Mouse (Mus musculus) stomach, embryonic 14.5 days (tissue): ENCODE measurements at regions not wholly inside any gene's neighbourhood (a gene's known extent, or its start where the extent isn't known, plus 50 kb on each side); places are given as distances from the start of the nearest gene placed in this dataset.
"Not testable (repeated sequence)": the region's sequence is repeated elsewhere in the genome, so short reads cannot be mapped to it uniquely, and the experiment has no call there.

Source experiments
- ATAC-seq: fragments of 200-750 bp; cut with Nextera tagmentation; 2 replicates; pipeline ENCODE4 v1.8.0; 2017; ENCODE audit warnings: low read depth, moderate TSS enrichment; ENCODE audit not compliant: insufficient number of reproducible peaks, insufficient read depth, low FRiP score
- H3K27ac ChIP-seq: fragments of 300-500 bp; sonication (generic); 2 replicates; pipeline ENCODE4 v1.5.1; 2014; ENCODE audit warnings: mild to moderate bottlenecking, low read length, moderate library complexity, mixed read lengths
- H3K27me3 ChIP-seq: fragments of 300-500 bp; sonication (generic); 2 replicates; pipeline ENCODE4 v1.6.1; 2014; ENCODE audit warnings: low read length, control low read depth, mixed read lengths; ENCODE audit not compliant: control insufficient read depth, insufficient read depth
- H3K36me3 ChIP-seq: fragments of 300-500 bp; sonication (generic); 2 replicates; pipeline ENCODE4 v1.6.1; 2014; ENCODE audit warnings: mild to moderate bottlenecking, control low read depth, low read length, moderate library complexity, mixed read lengths; ENCODE audit not compliant: control insufficient read depth, insufficient read depth
- H3K4me1 ChIP-seq: fragments of 300-500 bp; sonication (generic); 2 replicates; pipeline ENCODE4 v1.6.1; 2014; ENCODE audit warnings: low read length, control low read depth, mixed read lengths; ENCODE audit not compliant: control insufficient read depth, insufficient read depth
- H3K4me2 ChIP-seq: fragments of 300-500 bp; sonication (generic); replicated peaks from 2 replicates; pipeline ENCODE4 v1.6.1; 2014; ENCODE audit warnings: low read depth, low read length, control low read depth
- H3K4me3 ChIP-seq: fragments of 300-500 bp; sonication (generic); 2 replicates; pipeline ENCODE4 v1.5.1; 2014; ENCODE audit warnings: low read depth, low read length, control low read depth
- H3K9ac ChIP-seq: fragments of 300-500 bp; sonication (generic); replicated peaks from 2 replicates; pipeline ENCODE4 v1.6.1; 2014; ENCODE audit warnings: low read depth, mild to moderate bottlenecking, control low read depth, low read length, moderate library complexity, mixed read lengths
- H3K9me3 ChIP-seq: fragments of 300-500 bp; sonication (generic); 2 replicates; pipeline ENCODE4 v1.6.1; 2016; ENCODE audit warnings: low read depth, low read length, control low read depth; ENCODE audit not compliant: control insufficient read depth
- WGBS: fragments of 180-500 bp; shearing (Covaris S2); extraction: QIAGEN DNeasy Blood & Tissue Kit; methylation state at CpG from one replicate; pipeline ENCODE4 v1.1.7; 2014; 5-methylcytosine and 5-hydroxymethylcytosine counted together

GRCm38 (mm10) chr16:63143851-63144250, 289.7 kb downstream of the Pros1 start:
- Histone ChIP-seq H3K4me2 (no peak overlapping the region), H3K27me3 (no peaks in the 10 kb centered on the region), H3K9me3 (no peaks in the 10 kb centered on the region), H3K27ac (no peak overlapping the region), H3K4me1 (no peaks in the 10 kb centered on the region), H3K36me3 (no peaks in the 10 kb centered on the region), H3K4me3 (no peak overlapping the region), H3K9ac (no peak overlapping the region)
- WGBS: 46% methylated on average over 3 of the region's 3 CpGs
- no peak for ATAC-seq

DNA sequence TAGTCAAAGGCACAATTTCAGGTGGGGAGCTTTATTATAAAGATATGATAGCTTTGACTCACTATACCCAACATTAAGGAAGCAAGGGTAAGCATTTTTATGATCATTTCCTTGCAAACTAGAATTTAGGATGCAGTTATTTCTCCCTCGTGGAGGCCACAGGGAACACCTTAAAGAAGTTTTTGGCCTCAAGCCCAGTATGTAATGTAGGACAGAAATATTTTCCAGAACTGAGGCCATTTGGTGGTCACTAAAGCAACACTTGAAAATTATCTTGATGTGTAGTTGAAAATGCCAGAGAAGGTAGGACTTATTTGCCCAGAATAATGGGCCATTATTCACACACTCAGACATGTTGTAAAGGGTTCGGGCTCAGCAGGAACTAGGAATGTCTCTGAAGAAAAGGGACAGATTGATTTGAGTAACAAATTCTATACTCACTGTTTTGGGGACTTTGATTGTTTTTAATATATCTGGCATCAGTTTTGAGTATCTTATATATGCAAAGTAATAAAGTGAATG, 301.3 kb downstream of the Pros1 start:
- H3K4me2 ChIP-seq: no peak overlapping the region
- no peak overlapping the region for H3K4me3 ChIP-seq
- no peaks in the 10 kb centered on the region for H3K27me3 ChIP-seq
- WGBS: 41% methylated on average over 2 of the region's 2 CpGs
- no peaks in the 10 kb centered on the region for H3K9me3 ChIP-seq
- ATAC-seq: no peak
- H3K4me1 ChIP-seq: no peaks in the 10 kb centered on the region
- H3K27ac ChIP-seq: no peak overlapping the region
- no peak overlapping the region for H3K9ac ChIP-seq
- no peaks in the 10 kb centered on the region for H3K36me3 ChIP-seq

GRCm38 (mm10) chr16:63170101-63170500, 316.0 kb downstream of the Pros1 start:
- Histone ChIP-seq H3K27me3 (no peaks in the 10 kb centered on the region), H3K36me3 (no peaks in the 10 kb centered on the region), H3K4me3 (no peak overlapping the region), H3K9ac (no peak overlapping the region), H3K9me3 (no peaks in the 10 kb centered on the region), H3K4me2 (no peak overlapping the region), H3K27ac (no peak overlapping the region), H3K4me1 (no peaks in the 10 kb centered on the region)
- ATAC-seq: no peak
- WGBS: 58% methylated on average over 6 of the region's 6 CpGs

DNA sequence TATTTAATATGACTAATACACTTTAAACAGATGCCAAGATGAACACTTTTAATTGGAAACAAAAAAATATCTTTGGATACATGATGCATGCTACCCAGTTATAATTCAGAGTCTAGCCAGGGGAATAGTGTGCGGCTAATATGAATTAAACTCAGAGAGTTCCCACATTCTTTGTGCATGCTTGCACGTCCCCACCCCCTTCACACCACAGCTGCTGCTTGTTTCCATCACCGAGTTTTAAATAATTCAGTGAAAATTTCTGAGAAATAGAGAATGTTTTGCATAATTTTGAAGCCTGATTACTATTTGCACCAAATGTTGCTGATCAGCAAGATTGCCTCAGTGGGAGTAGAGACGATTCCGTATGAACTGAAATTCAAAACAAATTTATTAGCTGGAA, 325.1 kb downstream of the Pros1 start:
- Histone ChIP-seq H3K4me1 (no peaks in the 10 kb centered on the region), H3K36me3 (no peaks in the 10 kb centered on the region), H3K27ac (no peak overlapping the region), H3K4me3 (no peak overlapping the region), H3K9me3 (no peaks in the 10 kb centered on the region), H3K4me2 (no peak overlapping the region), H3K9ac (no peak overlapping the region), H3K27me3 (no peaks in the 10 kb centered on the region)
- WGBS: 64% methylated on average over 5 of the region's 5 CpGs
- no peak for ATAC-seq

GRCm38 (mm10) chr16:63191181-63191580, 337.1 kb downstream of the Pros1 start:
- H3K27me3 ChIP-seq: no peaks in the 10 kb centered on the region
- H3K4me2 ChIP-seq: no peak overlapping the region
- H3K9me3 ChIP-seq: no peaks in the 10 kb centered on the region
- no peak overlapping the region for H3K27ac ChIP-seq
- H3K4me3 ChIP-seq: no peak overlapping the region
- no peak overlapping the region for H3K9ac ChIP-seq
- 83% methylated on average over 6 of the region's 6 CpGs for WGBS
- H3K4me1 ChIP-seq: no peaks in the 10 kb centered on the region
- no peak for ATAC-seq
- H3K36me3 ChIP-seq: no peaks in the 10 kb centered on the region

DNA sequence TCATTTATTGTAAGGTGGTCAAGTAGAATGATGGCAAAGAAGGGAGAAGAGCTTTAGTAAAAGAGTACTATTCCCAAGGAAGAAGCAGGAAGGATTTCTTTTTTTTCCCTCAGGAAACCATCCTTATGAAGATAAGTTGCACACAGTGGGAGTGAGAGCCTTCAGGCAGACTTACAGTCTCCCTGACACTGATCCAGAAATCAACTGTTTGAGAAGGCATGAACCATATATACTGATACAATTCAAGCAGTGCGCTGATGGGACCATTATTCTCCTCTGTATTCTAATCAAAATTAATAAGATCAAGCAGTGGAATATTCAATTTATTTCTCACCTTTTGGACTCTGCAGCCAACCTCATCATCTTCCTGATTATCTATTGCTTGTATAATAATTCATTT, 337.5 kb downstream of the Pros1 start:
- Histone ChIP-seq H3K4me2 (no peak overlapping the region), H3K27me3 (no peaks in the 10 kb centered on the region), H3K27ac (no peak overlapping the region), H3K9ac (no peak overlapping the region), H3K9me3 (no peaks in the 10 kb centered on the region), H3K4me3 (no peak overlapping the region), H3K4me1 (no peaks in the 10 kb centered on the region), H3K36me3 (no peaks in the 10 kb centered on the region)
- no peak for ATAC-seq
- 97% methylated on average over 1 of the region's 1 CpGs for WGBS

DNA sequence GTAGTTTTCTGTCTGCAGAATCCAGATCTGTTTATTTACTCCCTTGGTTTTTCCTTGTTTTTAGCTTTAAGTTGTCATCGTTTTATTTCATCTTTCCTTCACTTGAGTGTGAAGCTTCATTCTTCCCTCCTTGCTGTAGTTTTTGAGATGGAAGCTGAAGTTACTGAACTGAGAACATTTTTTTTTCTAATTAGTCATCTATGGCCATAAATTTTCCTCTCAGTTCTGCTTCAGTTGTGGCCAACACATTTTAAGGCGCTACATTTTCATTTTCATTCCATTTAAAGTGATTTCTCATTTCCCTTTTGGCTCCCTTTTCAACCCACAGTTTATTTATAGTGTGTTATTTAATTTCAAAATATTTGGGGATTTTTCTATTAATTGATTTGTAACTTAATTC, 340.5 kb downstream of the Pros1 start:
- Histone ChIP-seq H3K9ac (no peak overlapping the region), H3K4me3 (no peak overlapping the region), H3K9me3 (no peaks in the 10 kb centered on the region), H3K36me3 (no peaks in the 10 kb centered on the region), H3K27ac (no peak overlapping the region), H3K4me2 (no peak overlapping the region), H3K27me3 (no peaks in the 10 kb centered on the region), H3K4me1 (no peaks in the 10 kb centered on the region)
- no peak for ATAC-seq
- 82% methylated on average over 2 of the region's 2 CpGs for WGBS

GRCm38 (mm10) chr16:63213471-63213870, 359.4 kb downstream of the Pros1 start:
- not testable (repeated sequence) for H3K9me3 ChIP-seq, H3K4me2 ChIP-seq, H3K36me3 ChIP-seq, H3K27ac ChIP-seq, H3K4me3 ChIP-seq, H3K27me3 ChIP-seq, H3K4me1 ChIP-seq, H3K9ac ChIP-seq, ATAC-seq
- WGBS: 93% methylated on average over 1 of the region's 1 CpGs

- H3K4me3 ChIP-seq: no peak overlapping the region
- H3K9ac ChIP-seq: no peak overlapping the region
- no peaks in the 10 kb centered on the region for H3K4me1 ChIP-seq
- no peak for ATAC-seq
- no peaks in the 10 kb centered on the region for H3K27me3 ChIP-seq
- no peak overlapping the region for H3K27ac ChIP-seq
- H3K9me3 ChIP-seq: no peaks in the 10 kb centered on the region
- H3K36me3 ChIP-seq: no peaks in the 10 kb centered on the region
- no peak overlapping the region for H3K4me2 ChIP-seq
- 41% methylated on average over 10 of the region's 10 CpGs for WGBS
These were observed 366.2 kb downstream of the Pros1 start for GRCm38 (mm10) chr16:63220228-63220879.
